Comparison of ENCODE assay signal across 11 mouse cellular contexts in genomic region chrX:139247294-139247693, GRCm38 (mm10). TPM values are rescaled to one million over a fixed set of nuclear protein-coding genes. Genes with fewer than 3 reads are reported as not detected.
DNase-seq lines count a peak whose midpoint lies in the region; ATAC-seq and TF ChIP-seq lines count a peak whose summit lies in the region.
"Had no signal": no experiment of that assay in that cellular context is flagged by ENCODE, and none has a peak within 500 bp of the region (broad histone marks: within the 10 kb centered on the region; RNA-seq: fewer than 3 reads in every experiment).

No protein-coding gene starts in this region.

- no peaks in the 10 kb centered on the region for H3K9me3 ChIP-seq in E14TG2a.4 (ENCODE audit: low read length)

- peak; percentile 48 for TF ChIP-seq CTCF in layer of hippocampus, adult 2 months (conservative IDR thresholded peaks at IDR 0.05)
- peak; percentile 60 for TF ChIP-seq CTCF in E14TG2a.4 (conservative IDR thresholded peaks at IDR 0.05; ENCODE audit: low read length)

- no peak for ATAC-seq in megakaryocyte, adult 5-6 weeks (ENCODE audit: poor library complexity, severe bottlenecking)
- ATAC-seq: CD4-positive, CD25-positive, alpha-beta regulatory T cell, adult 4 months had no signal

- no peaks in the 10 kb centered on the region for H3K27me3 ChIP-seq in E14TG2a.4 (ENCODE audit: insufficient read depth, low read length)
- H3K27me3 ChIP-seq: megakaryocyte, embryonic 14.5 days had no signal

- H3K4me3 ChIP-seq in layer of hippocampus, adult 2 months, result no peak overlapping the region
- no peak overlapping the region for H3K4me3 ChIP-seq in E14TG2a.4 (replicated peaks; ENCODE audit: low read length)
- H3K4me3 ChIP-seq: megakaryocyte, embryonic 14.5 days had no signal

- no peak overlapping the region for H3K27ac ChIP-seq in layer of hippocampus, adult 2 months

- peak; percentile 30 for DNase-seq in adrenal gland, postnatal 10 days
- DNase-seq in adrenal gland, adult 18-20 months (ENCODE audit: low spot score in 2 of 2), result no peak
- no peak for DNase-seq in layer of hippocampus, adult 2 months (ENCODE audit: low spot score in 2 of 2)
- DNase-seq in layer of hippocampus, postnatal 25 days (ENCODE audit: extremely low spot score in 1 of 2, low spot score in 1 of 2), result no peak
- peak; percentile 6 for DNase-seq in gastrocnemius, postnatal 14 days
- DNase-seq in left cerebral cortex, adult 8-10 months (ENCODE audit: low spot score in 2 of 2), result no peak
- DNase-seq: heart, adult 11 months had no signal

- intact Hi-C loops in gastrocnemius, postnatal 14 days (cut with DNase I; ENCODE audit: low total_unique reads), result no loop called here

- H3K36me3 ChIP-seq in E14TG2a.4 (ENCODE audit: insufficient read depth, low read length), result no peaks in the 10 kb centered on the region

- H3K4me1 ChIP-seq in E14TG2a.4 (replicated peaks; ENCODE audit: low read depth, low read length), result no peaks in the 10 kb centered on the region
- H3K4me1 ChIP-seq: megakaryocyte, embryonic 14.5 days had no signal

RNA-seq across cellular contexts. Expression of gene Mum1l1, which starts 37.5 kb away (rescaled TPM):
- 1 to 10 TPM; 4.5 to 6.3 TPM for total RNA-seq in adrenal gland, postnatal 10 days (2021)
- total RNA-seq in adrenal gland, adult 18-20 months (2021), result 1 to 10 TPM; 2.0 to 3.4 TPM
- total RNA-seq in layer of hippocampus, adult 2 months (2021), result 1 to 10 TPM; 4.0 to 5.2 TPM
- total RNA-seq in layer of hippocampus, postnatal 25 days (2021), result 1 to 10 TPM; 2.3 to 4.2 TPM
- 1 to 10 TPM; 4.2 to 8.3 TPM for total RNA-seq in gastrocnemius, postnatal 14 days (2021)
- total RNA-seq in megakaryocyte, adult 5-6 weeks (2015), result not detected in 2 replicates
- total RNA-seq in megakaryocyte, adult 5-6 weeks (2017), result not detected in 2 replicates
- total RNA-seq in left cerebral cortex, adult 8-10 months (2022), result 1 to 10 TPM; 2.7 to 4.5 (median 3.8) TPM

Comparison
In these comparisons a context has a peak if more than half of its experiments do, and no peak if none do; other contexts are left out.
1. DNase-seq: peak in adrenal gland, postnatal 10 days (single experiment) and gastrocnemius, postnatal 14 days (single experiment); none in adrenal gland, adult 18-20 months (0 of 2), layer of hippocampus, adult 2 months (0 of 2), layer of hippocampus, postnatal 25 days (0 of 2) and left cerebral cortex, adult 8-10 months (0 of 2).